Mouse (Mus musculus): ENCODE data around the gene Sp2.

Gene Sp2

GRCm38 (mm10) chr11:96982859-96983258, at the start of gene Sp2:
Gene Sp2 (minus strand): TSS chr11:96982959.
- DNase-seq (ENCODE audit: extremely low spot score): no peak

DNA sequence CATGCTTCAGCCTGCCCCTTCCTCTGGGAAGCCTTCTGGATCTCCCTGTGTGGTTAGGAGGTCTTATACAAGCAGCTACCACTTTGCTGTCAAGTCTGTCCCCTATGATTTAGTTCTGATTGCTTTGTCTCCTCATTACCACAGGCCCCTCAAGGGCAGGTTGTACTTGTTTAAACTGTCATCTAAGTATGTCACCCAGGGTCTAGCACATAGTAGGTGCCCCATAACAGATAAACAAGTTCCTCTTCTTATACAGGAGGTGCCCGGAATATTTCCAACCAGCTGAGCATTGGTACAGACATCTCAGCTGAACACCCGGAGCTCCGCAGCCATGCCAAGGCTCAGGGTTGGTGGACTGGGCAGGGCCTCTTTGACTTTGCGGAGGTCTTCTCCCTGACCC, 49.7 kb upstream of the Sp2 start:
- DNase-seq (ENCODE audit: extremely low spot score): no peak

DNA sequence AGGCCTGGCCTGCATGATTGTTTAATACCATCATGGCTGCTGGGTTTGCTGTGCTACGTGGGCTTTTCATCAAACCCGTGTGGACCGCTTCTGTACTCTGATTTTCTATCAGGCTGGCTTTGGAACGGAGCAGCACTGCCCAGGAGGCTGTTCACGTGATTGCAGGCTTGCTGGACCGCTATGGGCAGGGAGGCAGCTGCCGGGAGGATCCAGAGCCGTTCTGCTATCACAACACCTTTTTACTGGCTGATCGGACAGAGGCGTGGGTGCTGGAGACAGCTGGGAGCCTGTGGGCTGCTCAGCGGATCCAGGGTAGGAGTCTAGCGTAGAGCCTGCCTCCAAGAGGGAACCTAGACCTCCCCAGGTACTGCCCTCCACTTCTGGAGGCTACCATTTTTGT, 49.2 kb upstream of the Sp2 start:
- DNase-seq (ENCODE audit: extremely low spot score): no peak

GRCm38 (mm10) chr11:97030426-97030825, 47.7 kb upstream of the Sp2 start:
- no peak for DNase-seq (ENCODE audit: extremely low spot score)

DNA sequence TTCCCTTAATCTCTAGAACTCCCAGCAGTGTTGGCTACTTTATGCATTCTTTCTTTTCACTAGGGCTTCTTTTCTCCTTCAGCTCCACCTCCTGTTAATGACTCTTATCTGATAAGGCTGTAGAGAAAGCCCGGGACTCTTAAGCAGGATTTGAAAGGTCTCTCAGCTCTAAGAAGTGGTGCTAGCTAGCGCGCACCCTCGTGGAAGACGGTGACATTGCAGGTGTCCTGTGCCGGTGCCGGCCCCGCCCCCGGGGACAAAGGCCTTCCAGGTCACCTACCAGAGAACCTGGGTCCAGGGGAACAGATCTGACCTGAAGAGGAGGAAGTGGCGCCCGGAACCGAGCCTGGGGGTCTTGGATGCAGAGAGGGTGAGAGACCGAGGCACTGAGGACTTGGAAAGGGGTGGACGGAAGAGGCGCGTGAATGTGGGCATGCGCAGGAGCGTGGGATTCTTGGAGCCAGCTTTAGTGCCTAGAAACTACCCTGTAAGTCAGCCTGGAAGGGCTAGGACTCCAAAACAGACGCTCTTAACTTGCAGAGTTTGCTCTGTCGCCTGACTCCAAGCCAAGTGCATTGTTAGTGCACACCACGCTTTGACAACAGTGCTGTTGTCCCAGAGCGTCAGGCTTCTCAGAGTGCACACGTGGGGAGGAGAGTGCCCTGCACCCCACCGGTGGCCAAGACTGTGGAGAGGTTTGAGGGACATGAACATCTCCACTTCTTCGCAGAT, 47.1 kb upstream of the Sp2 start, which contains the start of gene Scrn2:
TSS of gene Scrn2 (plus strand) at position 253 of the 732 bp plus-strand sequence.
- peak; percentile 97 for DNase-seq (ENCODE audit: extremely low spot score)

GRCm38 (mm10) chr11:97025721-97026344, 43.1 kb upstream of the Sp2 start:
- peak; percentile 90 for DNase-seq (ENCODE audit: extremely low spot score)

DNA sequence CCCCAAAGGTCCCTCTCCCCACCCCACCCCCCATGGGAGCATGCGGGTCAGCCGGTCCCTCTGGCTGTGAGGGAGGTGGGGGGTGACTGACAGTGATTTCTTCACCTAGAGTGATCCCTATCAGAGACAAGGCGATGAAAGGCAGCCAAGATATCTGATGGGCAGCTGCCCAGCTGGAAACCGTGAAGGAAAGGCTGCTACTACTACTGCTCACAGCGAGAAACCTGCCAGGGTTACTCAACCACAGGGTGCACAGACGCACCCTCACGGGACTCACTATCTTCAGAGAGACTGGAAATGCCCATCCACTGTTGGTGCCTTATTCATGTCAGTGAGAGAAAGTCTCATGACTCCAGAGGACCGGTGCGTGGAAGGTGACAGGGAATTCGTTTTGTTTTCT, 42.2 kb upstream of the Sp2 start:
- DNase-seq (ENCODE audit: extremely low spot score): no peak

DNA sequence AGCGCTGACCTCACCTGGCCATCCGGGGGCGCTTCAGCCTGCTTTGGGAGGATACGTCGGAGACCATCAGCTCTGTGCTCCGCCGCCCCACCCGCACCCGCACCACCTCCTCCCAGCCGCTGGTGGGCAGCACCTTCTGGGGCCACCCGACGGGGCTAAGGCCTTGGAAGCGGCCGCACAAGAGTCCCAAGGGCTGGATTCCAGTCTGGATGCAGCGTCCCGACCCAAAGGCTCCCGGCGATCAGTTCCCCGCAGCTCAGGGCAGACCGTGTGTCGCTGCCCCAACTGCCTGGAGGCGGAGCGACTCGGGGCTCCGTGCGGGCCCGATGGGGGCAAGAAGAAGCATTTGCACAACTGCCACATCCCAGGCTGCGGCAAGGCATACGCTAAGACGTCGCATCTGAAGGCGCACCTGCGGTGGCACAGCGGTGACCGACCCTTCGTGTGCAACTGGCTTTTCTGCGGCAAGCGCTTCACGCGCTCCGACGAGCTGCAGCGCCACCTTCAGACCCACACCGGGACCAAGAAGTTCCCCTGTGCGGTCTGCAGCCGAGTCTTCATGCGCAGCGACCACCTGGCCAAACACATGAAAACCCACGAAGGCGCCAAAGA, 39.2 kb upstream of the Sp2 start:
- peak; percentile 83 for DNase-seq (ENCODE audit: extremely low spot score)

- DNase-seq (ENCODE audit: extremely low spot score): peak; percentile 47
Measured at GRCm38 (mm10) chr11:97021121-97021765, 38.5 kb upstream of the Sp2 start.

GRCm38 (mm10) chr11:97019345-97019708, 36.6 kb upstream of the Sp2 start:
- DNase-seq (ENCODE audit: extremely low spot score): peak; percentile 39

- no peak for DNase-seq (ENCODE audit: extremely low spot score)
Measured at GRCm38 (mm10) chr11:97018583-97019344, 36.0 kb upstream of the Sp2 start.

- peak; percentile 59 for DNase-seq (ENCODE audit: extremely low spot score)
Measured at GRCm38 (mm10) chr11:97017696-97018582, 35.2 kb upstream of the Sp2 start.

DNA sequence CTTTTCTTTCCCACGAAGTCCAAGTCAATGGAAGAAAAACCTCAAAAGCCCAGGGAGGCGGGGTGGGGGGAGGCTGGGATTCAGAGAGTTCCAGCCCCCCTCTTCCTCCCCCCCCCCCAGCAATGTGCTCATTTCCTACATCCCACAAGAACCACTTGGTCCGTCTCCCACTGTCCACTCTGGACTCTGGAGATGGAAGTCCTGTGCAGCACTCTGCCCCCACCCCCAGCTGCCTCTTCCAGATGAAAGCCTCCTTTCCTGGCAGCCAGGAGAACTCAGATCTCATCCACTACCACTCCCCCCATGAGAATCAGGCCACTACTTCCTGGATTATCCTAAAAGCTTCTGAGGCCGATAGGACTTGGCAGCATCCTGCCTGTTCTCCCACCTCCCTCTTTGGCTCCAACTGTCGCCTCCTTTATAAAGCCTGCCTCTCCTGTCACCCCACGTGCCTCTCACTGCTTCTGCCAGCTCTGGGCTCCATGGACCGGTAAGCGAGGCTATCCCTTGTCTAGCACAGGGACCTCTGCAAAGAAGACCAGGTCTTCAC, 30.4 kb upstream of the Sp2 start, which contains the start of gene Sp6:
TSS of gene Sp6 (plus strand) at position 274 of the 550 bp plus-strand sequence.
- no peak for DNase-seq (ENCODE audit: extremely low spot score)

- DNase-seq (ENCODE audit: extremely low spot score): no peak
Measured at GRCm38 (mm10) chr11:97009198-97009790, 26.5 kb upstream of the Sp2 start.

DNA sequence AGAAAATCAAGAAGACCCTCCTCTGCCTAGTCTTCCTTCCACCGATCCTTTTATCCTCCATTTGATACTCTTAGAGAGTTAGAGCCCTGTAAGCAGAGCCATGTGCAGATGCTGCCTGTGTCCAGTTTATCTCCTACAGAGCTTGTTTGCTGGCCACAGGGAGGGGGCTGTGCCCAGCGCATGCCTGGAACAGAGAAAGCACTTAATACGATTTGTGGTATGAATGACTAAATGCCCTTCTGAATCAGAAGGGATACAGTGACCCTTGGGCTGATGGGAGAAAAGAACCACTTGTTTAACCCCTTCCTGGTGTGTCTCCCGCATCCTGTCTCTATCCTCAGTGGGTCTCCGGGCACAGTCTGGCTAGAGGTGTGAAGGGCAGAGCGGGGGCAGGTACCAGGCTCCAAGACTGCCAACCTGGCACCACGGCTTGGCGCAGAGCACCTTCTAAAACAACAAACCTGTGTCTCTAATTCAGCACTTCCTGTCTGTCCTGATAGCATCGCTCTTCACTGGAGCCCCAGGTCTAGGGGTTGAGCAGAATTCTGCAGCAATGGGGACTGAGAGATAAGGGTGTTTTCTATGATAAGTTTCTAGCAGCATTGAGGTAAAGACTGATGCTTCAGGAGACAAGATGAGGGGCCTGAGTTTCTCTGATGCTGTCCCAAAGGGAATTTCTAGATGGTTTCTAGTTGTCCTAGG, 24.5 kb upstream of the Sp2 start:
- no peak for DNase-seq (ENCODE audit: extremely low spot score)

GRCm38 (mm10) chr11:97003170-97003569, 20.4 kb upstream of the Sp2 start:
- DNase-seq (ENCODE audit: extremely low spot score): no peak

DNA sequence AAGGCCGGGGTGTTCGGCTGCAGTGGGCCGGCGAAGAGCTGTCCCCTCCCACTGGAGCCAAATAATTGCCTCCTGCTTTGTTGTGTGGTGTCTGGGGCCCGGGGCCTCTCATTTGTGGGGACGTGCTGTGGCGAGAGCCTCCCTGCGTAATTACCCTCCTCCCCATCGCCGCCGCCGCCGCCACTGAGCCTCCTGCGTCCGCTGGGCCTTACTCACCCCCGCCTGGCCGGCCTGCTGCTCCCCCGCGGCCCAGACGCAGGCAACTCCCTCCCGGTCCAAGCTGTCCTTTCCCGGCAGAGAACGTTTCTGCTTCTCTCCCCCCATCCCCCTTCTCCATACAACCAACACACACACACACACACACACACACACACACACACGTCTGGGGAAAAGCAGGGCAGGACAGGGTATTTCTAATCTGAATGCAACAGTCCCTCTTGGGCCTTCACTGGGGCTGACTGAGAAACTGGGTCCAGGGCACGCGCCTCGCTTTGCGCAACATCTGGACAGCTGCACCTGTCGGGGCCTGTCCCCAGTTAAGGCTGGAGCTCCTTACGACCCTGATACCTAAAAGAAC, 14.7 kb upstream of the Sp2 start:
- DNase-seq (ENCODE audit: extremely low spot score): peak; percentile 66

GRCm38 (mm10) chr11:96996773-96997379, 14.1 kb upstream of the Sp2 start:
- no peak for DNase-seq (ENCODE audit: extremely low spot score)

Data from embryo, embryonic 9.5 days (tissue).